Mouse (Mus musculus) stomach, postnatal 0 days (tissue): ENCODE data around the gene Dock1.

Experiments
- CTCF ChIP-seq: IDR thresholded peaks from 2 replicates; pipeline ENCODE4 v1.5.1; 2016; ENCODE audit warnings: antibody characterized with exemption, low read depth, mild to moderate bottlenecking, moderate library complexity
- EP300 ChIP-seq: optimal IDR thresholded peaks from 2 replicates; pipeline ENCODE3; 2016; ENCODE audit warnings: antibody characterized with exemption

GRCm38 (mm10) chr7:134761799-134762198 is 91.3 kb downstream of the Dock1 start:
- TF ChIP-seq CTCF (no peak), EP300 (no peak)
